Mouse (Mus musculus): ENCODE data around the gene Syt1.

Gene Syt1

GRCm38 (mm10) chr10:108572764-108573163, 438.0 kb downstream of the Syt1 start:
- DNase-seq (ENCODE audit: low read depth): no peak

- no peak for DNase-seq (ENCODE audit: low read depth)
These were observed 439.7 kb downstream of the Syt1 start for GRCm38 (mm10) chr10:108571104-108571503.

- no peak for DNase-seq (ENCODE audit: low read depth)
These were observed 441.1 kb downstream of the Syt1 start for GRCm38 (mm10) chr10:108569568-108570139.

- DNase-seq (ENCODE audit: low read depth): no peak
These were observed 441.9 kb downstream of the Syt1 start for GRCm38 (mm10) chr10:108568925-108569324.

GRCm38 (mm10) chr10:108568136-108568535, 442.6 kb downstream of the Syt1 start:
- no peak for DNase-seq (ENCODE audit: low read depth)

GRCm38 (mm10) chr10:108567456-108567855, 443.3 kb downstream of the Syt1 start:
- no peak for DNase-seq (ENCODE audit: low read depth)

GRCm38 (mm10) chr10:108559607-108559908, 451.2 kb downstream of the Syt1 start:
- no peak for DNase-seq (ENCODE audit: low read depth)

GRCm38 (mm10) chr10:108558812-108559606, 451.8 kb downstream of the Syt1 start:
- no peak for DNase-seq (ENCODE audit: low read depth)

- DNase-seq (ENCODE audit: low read depth): no peak
These were observed 458.2 kb downstream of the Syt1 start for GRCm38 (mm10) chr10:108552544-108552943.

- DNase-seq (ENCODE audit: low read depth): no peak
These were observed 465.1 kb downstream of the Syt1 start for GRCm38 (mm10) chr10:108545715-108546114.

- no peak for DNase-seq (ENCODE audit: low read depth)
These were observed 469.2 kb downstream of the Syt1 start for GRCm38 (mm10) chr10:108541555-108541954.

GRCm38 (mm10) chr10:108538546-108538945, 472.2 kb downstream of the Syt1 start:
- DNase-seq (ENCODE audit: low read depth): peak; percentile 73

GRCm38 (mm10) chr10:108537641-108538040, 473.1 kb downstream of the Syt1 start:
- DNase-seq (ENCODE audit: low read depth): peak; percentile 72

GRCm38 (mm10) chr10:108535922-108536321, 474.9 kb downstream of the Syt1 start:
- DNase-seq (ENCODE audit: low read depth): peak; percentile 44

GRCm38 (mm10) chr10:108534112-108534511, 476.7 kb downstream of the Syt1 start:
- peak; percentile 63 for DNase-seq (ENCODE audit: low read depth)

GRCm38 (mm10) chr10:108532916-108533315, 477.9 kb downstream of the Syt1 start:
- DNase-seq (ENCODE audit: low read depth): no peak

- DNase-seq (ENCODE audit: low read depth): no peak
These were observed 478.5 kb downstream of the Syt1 start for GRCm38 (mm10) chr10:108532283-108532682.

- DNase-seq (ENCODE audit: low read depth): peak; percentile 10
These were observed 479.1 kb downstream of the Syt1 start for GRCm38 (mm10) chr10:108531641-108532040.

- no peak for DNase-seq (ENCODE audit: low read depth)
These were observed 479.7 kb downstream of the Syt1 start for GRCm38 (mm10) chr10:108531111-108531510.

GRCm38 (mm10) chr10:108528338-108528737, 482.4 kb downstream of the Syt1 start:
- no peak for DNase-seq (ENCODE audit: low read depth)

GRCm38 (mm10) chr10:108525506-108525905, 485.3 kb downstream of the Syt1 start:
- no peak for DNase-seq (ENCODE audit: low read depth)

GRCm38 (mm10) chr10:108524306-108525029, 486.3 kb downstream of the Syt1 start:
- DNase-seq (ENCODE audit: low read depth): peak; percentile 58

- no peak for DNase-seq (ENCODE audit: low read depth)
These were observed 491.6 kb downstream of the Syt1 start for GRCm38 (mm10) chr10:108519156-108519555.
